Mouse (Mus musculus) embryonic facial prominence, embryonic 11.5 days (tissue): ENCODE data around the gene Vamp2. TPM values are rescaled to one million over a fixed set of nuclear protein-coding genes. Genes with fewer than 3 reads are reported as not detected.

Experiments used
- ATAC-seq: fragments of 200-750 bp; cut with Nextera tagmentation; replicated peaks from 2 replicates; pipeline ENCODE4 v1.8.0; 2017; ENCODE audit warnings: low read depth; ENCODE audit not compliant: insufficient number of reproducible peaks, low FRiP score, low TSS enrichment
- DNase-seq: peaks from one replicate; pipeline ENCODE4 v3.0.0-alpha.2; 2015; ENCODE audit warnings: low spot score
- H3K27ac ChIP-seq: fragments of 300-500 bp; sonication (generic); replicated peaks from 2 replicates; pipeline ENCODE4 v1.5.1; 2014; ENCODE audit warnings: mild to moderate bottlenecking, low read depth, low read length, control low read depth
- H3K27me3 ChIP-seq: fragments of 300-500 bp; sonication (generic); 2 replicates; pipeline ENCODE4 v1.6.1; 2014; ENCODE audit warnings: mild to moderate bottlenecking, low read length, moderate library complexity, mixed read lengths; ENCODE audit not compliant: control insufficient read depth, insufficient read depth
- H3K36me3 ChIP-seq: fragments of 300-500 bp; sonication (generic); replicated peaks from 2 replicates; pipeline ENCODE4 v1.6.1; 2014; ENCODE audit warnings: low read depth, mild to moderate bottlenecking, low read length, moderate library complexity, mixed read lengths; ENCODE audit not compliant: control insufficient read depth, insufficient read depth
- H3K4me1 ChIP-seq: fragments of 300-500 bp; sonication (generic); 2 replicates; pipeline ENCODE4 v1.6.1; 2014; ENCODE audit warnings: low read length, mixed read lengths; ENCODE audit not compliant: control insufficient read depth, insufficient read depth
- H3K4me2 ChIP-seq: fragments of 300-500 bp; sonication (generic); 2 replicates; pipeline ENCODE4 v1.6.1; 2014; ENCODE audit warnings: low read depth, mild to moderate bottlenecking, control low read depth, low read length, moderate library complexity
- H3K4me3 ChIP-seq: fragments of 300-500 bp; sonication (generic); 2 replicates; pipeline ENCODE4 v1.5.1; 2014; ENCODE audit warnings: low read depth, low read length, control low read depth
- H3K9ac ChIP-seq: fragments of 300-500 bp; sonication (generic); replicated peaks from 2 replicates; pipeline ENCODE4 v1.6.1; 2014; ENCODE audit warnings: mild to moderate bottlenecking, control low read depth, low read length
- H3K9me3 ChIP-seq: fragments of 300-500 bp; sonication (generic); replicated peaks from 2 replicates; pipeline ENCODE4 v1.6.1; 2016; ENCODE audit warnings: mild to moderate bottlenecking, low read length, inconsistent platforms, mixed read lengths; ENCODE audit not compliant: control insufficient read depth
- WGBS: fragments of 180-500 bp; shearing (Covaris S2); extraction: QIAGEN DNeasy Blood & Tissue Kit; methylation state at CpG from one replicate; pipeline ENCODE4 v1.1.7; 2014; 5-methylcytosine and 5-hydroxymethylcytosine counted together
- polyA plus RNA-seq: library from polyadenylated mRNA; unstranded; fragments of >200 nt; fragmentation: Nextera tagmentation; extraction: Ambion mirVana; gene quantifications from 2 replicates; pipeline ENCODE4 v1.2.1, GENCODE M21; 2014

The Vamp2 gene
- polyA plus RNA-seq, 1 experiment from 2014 or later, result 48.8 TPM

GRCm38 (mm10) chr11:69105796-69106195 is 17.5 kb downstream of the Vamp2 start:
- peaks cover 19% of the 10 kb centered on the region for H3K36me3 ChIP-seq
- no peaks in the 10 kb centered on the region for H3K27me3 ChIP-seq
- H3K4me3 ChIP-seq, result no peak overlapping the region
- no peaks in the 10 kb centered on the region for H3K4me1 ChIP-seq
- DNase-seq, result no peak
- no peak for ATAC-seq
- H3K27ac ChIP-seq, result no peak overlapping the region
- H3K9ac ChIP-seq, result no peak overlapping the region
- WGBS, result 92% methylated on average over 2 of the region's 2 CpGs
- no peaks in the 10 kb centered on the region for H3K9me3 ChIP-seq
- no peak overlapping the region for H3K4me2 ChIP-seq

- ATAC-seq (no peak), DNase-seq (no peak)
- Histone ChIP-seq H3K27me3 (no peaks in the 10 kb centered on the region), H3K36me3 (peaks cover 19% of the 10 kb centered on the region), H3K4me1 (no peaks in the 10 kb centered on the region), H3K4me3 (no peak overlapping the region), H3K9ac (no peak overlapping the region), H3K4me2 (no peak overlapping the region), H3K27ac (no peak overlapping the region), H3K9me3 (no peaks in the 10 kb centered on the region)
- WGBS, result 89% methylated on average over 11 of the region's 11 CpGs
Measured at GRCm38 (mm10) chr11:69106299-69106698, 18.0 kb downstream of the Vamp2 start.

GRCm38 (mm10) chr11:69106842-69107241 is 18.6 kb downstream of the Vamp2 start:
- H3K9me3 ChIP-seq, result no peaks in the 10 kb centered on the region
- no peak for ATAC-seq
- no peaks in the 10 kb centered on the region for H3K27me3 ChIP-seq

GRCm38 (mm10) chr11:69107676-69108075 is 19.4 kb downstream of the Vamp2 start:
- H3K36me3 ChIP-seq, result peaks cover 17% of the 10 kb centered on the region

More at GRCm38 (mm10) chr11:69106842-69107241, 18.6 kb downstream of the Vamp2 start:
- no peak overlapping the region for H3K4me2 ChIP-seq
- H3K4me1 ChIP-seq, result no peaks in the 10 kb centered on the region
- no peak overlapping the region for H3K4me3 ChIP-seq
- peaks cover 19% of the 10 kb centered on the region for H3K36me3 ChIP-seq
- 90% methylated on average over 11 of the region's 11 CpGs for WGBS
- H3K27ac ChIP-seq, result no peak overlapping the region
- DNase-seq, result no peak
- no peak overlapping the region for H3K9ac ChIP-seq

DNA sequence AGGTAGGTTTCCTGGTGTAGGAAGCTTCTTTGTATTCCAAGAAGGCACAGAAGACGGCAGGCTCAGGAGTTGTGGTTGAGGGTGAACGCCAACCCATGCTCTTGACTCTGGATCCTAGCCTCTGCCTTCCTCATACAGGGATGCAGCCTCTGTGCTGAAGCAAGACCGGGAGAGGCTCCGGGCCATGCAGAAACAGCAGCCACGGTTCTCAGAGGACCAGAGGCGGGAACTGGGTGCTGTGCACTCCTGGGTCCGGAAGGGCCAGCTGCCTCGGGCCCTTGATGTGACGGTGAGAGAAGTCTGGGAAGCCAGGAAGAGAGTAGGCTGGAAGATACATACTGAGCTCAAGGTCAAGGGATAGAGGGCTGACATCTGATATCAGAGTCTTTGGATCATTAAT is 19.9 kb downstream of the Vamp2 start:
- 89% methylated on average over 9 of the region's 9 CpGs for WGBS
- no peak for ATAC-seq

More at GRCm38 (mm10) chr11:69107676-69108075, 19.4 kb downstream of the Vamp2 start:
- Histone ChIP-seq H3K27me3 (no peaks in the 10 kb centered on the region), H3K4me3 (no peak overlapping the region), H3K9me3 (no peaks in the 10 kb centered on the region), H3K27ac (no peak overlapping the region), H3K9ac (no peak overlapping the region), H3K4me1 (no peaks in the 10 kb centered on the region), H3K4me2 (no peak overlapping the region)
- DNase-seq (no peak), ATAC-seq (no peak)
- 92% methylated on average over 11 of the region's 11 CpGs for WGBS

DNA sequence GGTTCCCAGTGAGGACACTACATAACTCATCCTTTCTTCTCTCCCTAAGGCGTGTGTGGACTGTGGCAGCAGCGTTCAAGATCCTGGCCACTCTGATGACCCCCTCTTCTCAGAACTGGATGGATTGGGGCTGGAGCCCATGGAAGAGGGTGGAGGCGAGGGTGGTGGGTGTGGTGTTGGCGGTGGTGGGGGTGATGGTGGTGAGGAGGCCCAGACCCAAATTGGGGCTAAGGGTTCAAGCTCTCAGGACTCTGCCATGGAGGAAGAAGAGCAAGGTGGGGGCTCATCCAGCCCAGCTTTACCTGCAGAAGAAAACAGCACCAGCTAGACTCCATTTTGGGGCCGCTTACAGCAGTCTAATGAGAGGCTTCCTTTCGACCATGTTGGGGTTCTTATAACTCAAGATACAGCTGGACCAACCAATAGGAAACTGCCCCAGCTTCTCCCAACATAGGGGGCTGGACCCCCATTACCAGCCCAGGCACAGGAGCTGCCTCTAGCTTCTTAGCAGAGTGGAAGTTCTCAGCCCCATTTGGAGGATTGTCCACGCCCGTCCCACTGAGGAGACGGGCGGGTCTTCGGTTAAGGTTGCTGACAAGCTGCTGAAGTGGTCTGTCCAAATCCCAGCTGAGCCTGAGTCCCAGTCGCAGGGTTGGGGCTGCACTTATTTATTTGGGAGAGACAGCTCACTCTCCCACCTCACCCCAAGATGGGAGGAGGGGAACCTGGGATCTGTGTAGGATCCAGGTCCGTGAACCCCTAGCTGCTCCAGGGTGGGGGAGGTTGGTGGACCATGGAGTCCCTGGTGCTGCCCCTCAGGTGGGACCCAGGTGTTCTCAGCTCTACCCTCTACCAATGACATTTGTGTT is 21.0 kb downstream of the Vamp2 start:
- WGBS, result 82% methylated on average over 13 of the region's 13 CpGs
- H3K9ac ChIP-seq, result no peak overlapping the region
- no peaks in the 10 kb centered on the region for H3K4me1 ChIP-seq
- no peaks in the 10 kb centered on the region for H3K9me3 ChIP-seq
- DNase-seq (no peak), ATAC-seq (no peak; the same call in 1 of the 2 replicates)
- H3K4me3 ChIP-seq, result no peak overlapping the region
- peaks cover 16% of the 10 kb centered on the region for H3K36me3 ChIP-seq
- no peak overlapping the region for H3K4me2 ChIP-seq
- H3K27me3 ChIP-seq, result no peaks in the 10 kb centered on the region
- no peak overlapping the region for H3K27ac ChIP-seq

More for the DNA sequence above, 19.9 kb downstream of the Vamp2 start:
- Histone ChIP-seq H3K27me3 (no peaks in the 10 kb centered on the region), H3K4me3 (no peak overlapping the region), H3K4me2 (no peak overlapping the region), H3K36me3 (peaks cover 16% of the 10 kb centered on the region), H3K9me3 (no peaks in the 10 kb centered on the region), H3K4me1 (no peaks in the 10 kb centered on the region), H3K27ac (no peak overlapping the region), H3K9ac (no peak overlapping the region)
- DNase-seq, result no peak

GRCm38 (mm10) chr11:69110319-69111046 is 22.2 kb downstream of the Vamp2 start:
- DNase-seq, result peak; percentile 94
- ATAC-seq, result 0 out of 2 replicates have a peak, but pooled peaks have one; percentile 46

More at GRCm38 (mm10) chr11:69110319-69111046, 22.2 kb downstream of the Vamp2 start:
- peak overlapping the region; percentile 57 for H3K4me2 ChIP-seq
- H3K9me3 ChIP-seq, result no peaks in the 10 kb centered on the region
- H3K4me1 ChIP-seq, result no peaks in the 10 kb centered on the region
- no peaks in the 10 kb centered on the region for H3K27me3 ChIP-seq
- no peak overlapping the region for H3K27ac ChIP-seq
- peaks cover 10% of the 10 kb centered on the region for H3K36me3 ChIP-seq
- WGBS, result under 1% methylated on average over 30 of the region's 30 CpGs
- H3K4me3 ChIP-seq, result peak overlapping the region; percentile 43
- H3K9ac ChIP-seq, result peak overlapping the region; percentile 51
